Mouse (Mus musculus): ENCODE data around the gene Gm20388.

GRCm38 (mm10) chr8:120641245-120641644 is 730.6 kb downstream of the Gm20388 start:
- TF ChIP-seq CTCF (IDR thresholded peaks at IDR 0.05; ENCODE audit: borderline replicate concordance, insufficient read depth, low read depth, low read length) (no peak), POLR2A (IDR thresholded peaks at IDR 0.05; ENCODE audit: borderline replicate concordance, insufficient read depth, low read length) (no peak)
